Mouse (Mus musculus) kidney, embryonic 15.5 days (tissue): ENCODE results near the gene Cep68. TPM values are rescaled to one million over a fixed set of nuclear protein-coding genes. Genes with fewer than 3 reads are reported as not detected.

Experiments used
- ATAC-seq: fragments of 200-750 bp; cut with Nextera tagmentation; replicated peaks from 2 replicates; pipeline ENCODE4 v1.8.0; 2017; ENCODE audit warnings: moderate TSS enrichment; ENCODE audit not compliant: low FRiP score
- H3K27ac ChIP-seq: fragments of 300-500 bp; sonication (generic); 2 replicates; pipeline ENCODE4 v1.5.1; 2015; ENCODE audit warnings: mild to moderate bottlenecking, inconsistent platforms
- H3K27me3 ChIP-seq: fragments of 300-500 bp; sonication (generic); 2 replicates; pipeline ENCODE4 v1.6.1; 2015; ENCODE audit warnings: inconsistent platforms
- H3K36me3 ChIP-seq: fragments of 300-500 bp; sonication (generic); 2 replicates; pipeline ENCODE4 v1.6.1; 2015; ENCODE audit warnings: inconsistent platforms
- H3K4me1 ChIP-seq: fragments of 300-500 bp; sonication (generic); 2 replicates; pipeline ENCODE4 v1.6.1; 2015; ENCODE audit warnings: inconsistent platforms
- H3K4me2 ChIP-seq: fragments of 300-500 bp; sonication (generic); 2 replicates; pipeline ENCODE4 v1.6.1; 2015; ENCODE audit warnings: moderate library complexity, mild to moderate bottlenecking, inconsistent platforms
- H3K4me3 ChIP-seq: fragments of 300-500 bp; sonication (generic); replicated peaks from 2 replicates; pipeline ENCODE4 v1.5.1; 2015; ENCODE audit warnings: mild to moderate bottlenecking, inconsistent platforms
- H3K9ac ChIP-seq: fragments of 300-500 bp; sonication (generic); 2 replicates; pipeline ENCODE4 v1.6.1; 2015; ENCODE audit warnings: mild to moderate bottlenecking, inconsistent platforms
- H3K9me3 ChIP-seq: fragments of 300-500 bp; sonication (generic); replicated peaks from 2 replicates; pipeline ENCODE4 v1.6.1; 2016; ENCODE audit warnings: inconsistent platforms
- WGBS: fragments of 180-500 bp; shearing (Covaris S2); methylation state at CpG from one replicate; pipeline ENCODE4 v1.1.7; 2015; ENCODE audit warnings: mixed read lengths; 5-methylcytosine and 5-hydroxymethylcytosine counted together
- polyA plus RNA-seq: library from polyadenylated mRNA; unstranded; fragments of >200 nt; fragmentation: Nextera tagmentation; extraction: Ambion mirVana; gene quantifications from 2 replicates; pipeline ENCODE4 v1.2.1, GENCODE M21; 2015

Gene Cep68
- polyA plus RNA-seq, 1 experiment from 2014 or later: 38.6 TPM

DNA sequence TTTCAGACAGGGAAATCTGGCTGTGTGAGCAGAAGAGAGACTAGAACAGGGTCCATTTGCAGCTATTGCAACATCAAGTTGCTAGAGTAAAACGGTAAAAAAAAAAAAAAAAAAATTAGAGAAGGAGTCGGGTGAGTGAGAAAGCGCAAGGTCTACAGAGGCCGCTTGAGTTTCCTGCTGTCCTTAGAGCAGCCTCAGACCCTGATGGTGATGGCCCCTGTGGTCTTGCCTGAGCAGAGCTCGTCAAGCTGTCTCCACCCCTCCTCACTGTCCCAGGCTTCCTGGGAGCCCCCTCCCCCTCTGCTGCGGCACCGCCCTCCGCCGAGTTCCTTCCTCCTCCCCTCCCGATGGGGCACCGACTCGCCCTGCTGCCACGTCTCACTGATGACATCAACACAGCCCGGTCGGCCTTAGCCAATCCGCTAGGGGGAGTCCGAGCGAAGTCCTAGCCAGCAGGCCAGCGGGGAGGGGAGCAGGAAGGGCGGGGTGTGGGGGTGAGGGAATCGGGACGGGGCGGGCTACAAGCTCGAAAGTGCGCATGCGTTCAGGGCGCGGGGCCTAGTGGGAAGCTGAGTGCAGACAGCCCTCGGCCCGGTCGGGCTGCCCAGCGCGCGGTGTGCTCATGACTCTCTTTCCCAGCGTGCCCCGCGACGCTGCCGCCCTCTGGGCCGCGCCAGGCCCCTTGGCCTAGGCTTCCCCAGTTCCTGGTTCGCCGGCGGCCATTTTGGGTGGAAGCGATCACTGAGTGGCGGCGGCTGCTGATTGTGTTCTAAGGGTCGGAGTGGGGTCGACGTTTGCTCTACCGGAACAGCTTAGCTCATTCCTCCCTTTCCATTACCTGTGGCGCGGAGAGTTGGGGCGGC lies 48.3 kb downstream of the Cep68 start, which contains the start of gene Rab1a:
Rab1a (plus strand) TSS at position 720 of the 863 bp plus-strand sequence.
- Histone ChIP-seq H3K36me3 (no peaks in the 10 kb centered on the region), H3K9me3 (no peaks in the 10 kb centered on the region), H3K4me1 (peaks cover 28% of the 10 kb centered on the region), H3K4me3 (peak within 1 kb of the TSS; percentile 86), H3K4me2 (peak within 1 kb of the TSS; percentile 73), H3K27ac (peak within 1 kb of the TSS; percentile 98), H3K27me3 (no peaks in the 10 kb centered on the region), H3K9ac (peak within 1 kb of the TSS; percentile 97)
- peak; percentile 98 for ATAC-seq
- under 1% methylated on average over 52 of the region's 54 CpGs for WGBS

DNA sequence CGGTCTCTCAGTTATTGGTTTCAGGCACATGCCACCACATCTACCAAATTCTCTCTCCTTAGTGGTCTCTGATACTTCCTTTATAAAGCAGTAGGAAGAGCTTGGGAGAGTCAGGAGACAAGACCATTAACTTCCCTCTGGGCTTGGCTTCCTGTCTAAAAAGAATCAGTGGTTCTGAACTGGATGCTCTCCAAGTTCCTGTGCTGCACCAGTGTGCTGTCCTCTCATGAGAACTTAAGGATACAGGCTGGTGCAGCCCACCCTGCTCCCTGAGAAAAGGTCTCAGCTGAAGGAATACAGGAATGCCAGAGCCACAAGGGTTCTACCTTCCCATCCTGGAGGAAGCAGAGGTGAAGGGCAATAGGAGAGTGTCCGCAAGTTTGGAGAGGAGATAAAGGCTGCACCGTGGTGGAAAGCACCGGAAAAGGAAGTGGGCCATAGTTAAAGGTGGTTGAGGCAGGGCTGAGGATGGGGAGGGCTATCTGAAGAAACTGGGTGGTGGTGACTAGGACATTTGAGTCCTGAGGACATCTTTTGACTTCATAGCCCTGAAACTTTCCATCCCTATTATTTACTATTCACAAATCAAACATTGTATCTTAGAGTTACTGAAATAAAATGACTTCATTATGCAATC lies 56.0 kb downstream of the Cep68 start:
- Histone ChIP-seq H3K9ac (no peak overlapping the region), H3K27ac (no peak overlapping the region), H3K27me3 (no peaks in the 10 kb centered on the region), H3K4me2 (no peak overlapping the region), H3K36me3 (no peaks in the 10 kb centered on the region), H3K4me3 (no peak overlapping the region), H3K4me1 (no peaks in the 10 kb centered on the region), H3K9me3 (no peaks in the 10 kb centered on the region)
- WGBS: 89% methylated on average over 4 of the region's 4 CpGs
- ATAC-seq: no peak

- WGBS: 77% methylated on average over 6 of the region's 6 CpGs
- Histone ChIP-seq H3K27me3 (no peaks in the 10 kb centered on the region), H3K4me2 (no peak overlapping the region), H3K4me1 (no peaks in the 10 kb centered on the region), H3K9me3 (no peaks in the 10 kb centered on the region), H3K9ac (no peak overlapping the region), H3K36me3 (no peaks in the 10 kb centered on the region), H3K27ac (no peak overlapping the region), H3K4me3 (no peak overlapping the region)
- ATAC-seq: no peak
Measured at GRCm38 (mm10) chr11:20187271-20187670, 62.0 kb downstream of the Cep68 start.

Other genes with a start within 250 kb of the Cep68 start
- 125 and 146 TPM in 2 replicates for gene Actr2, start 136.5 kb downstream of the Cep68 start, polyA plus RNA-seq
- gene Rab1a, start 48.0 kb downstream of the Cep68 start, polyA plus RNA-seq: 255 and 287 TPM in 2 replicates
- 10.0 and 10.1 TPM in 2 replicates for gene Slc1a4, start 83.3 kb upstream of the Cep68 start, polyA plus RNA-seq